Mouse (Mus musculus): Measurements from ENCODE around the gene Creb3l2.

- TF ChIP-seq CTCF (IDR thresholded peaks at IDR 0.05; ENCODE audit: low read depth, low read length) (no peak), POLR2A (IDR thresholded peaks at IDR 0.05; ENCODE audit: borderline replicate concordance, low read depth, low read length) (no peak)
Measured at GRCm38 (mm10) chr6:37396127-37396526, 45.8 kb downstream of the Creb3l2 start.
